Mouse (Mus musculus): ENCODE results near the gene Slc10a7. TPM values are rescaled to one million over a fixed set of nuclear protein-coding genes. Genes with fewer than 3 reads are reported as not detected.

The Slc10a7 gene
- polyA plus RNA-seq, 1 experiment from 2014 or later: 11.3 TPM

- Histone ChIP-seq H3K36me3 (ENCODE audit: control insufficient read depth, insufficient read depth, low read length) (no peaks in the 10 kb centered on the region), H3K4me2 (replicated peaks; ENCODE audit: low read depth, low read length) (no peak overlapping the region), H3K27ac (ENCODE audit: low read depth, low read length) (no peak overlapping the region), H3K9me3 (ENCODE audit: control insufficient read depth, low read length) (no peaks in the 10 kb centered on the region), H3K9ac (ENCODE audit: low read depth, low read length) (no peak overlapping the region), H3K4me3 (ENCODE audit: low read length) (no peak overlapping the region), H3K4me1 (ENCODE audit: control insufficient read depth, insufficient read depth, low read length) (peaks cover 5% of the 10 kb centered on the region; the same call in 1 of the 2 replicates), H3K27me3 (ENCODE audit: control insufficient read depth, insufficient read depth, low read length) (no peaks in the 10 kb centered on the region)
- WGBS: 28% methylated on average over 3 of the region's 3 CpGs
- no peak for ATAC-seq (ENCODE audit: low FRiP score, low TSS enrichment)
Observed at GRCm38 (mm10) chr8:78584863-78585262, 75.7 kb downstream of the Slc10a7 start.

- Histone ChIP-seq H3K36me3 (ENCODE audit: control insufficient read depth, insufficient read depth, low read length) (no peaks in the 10 kb centered on the region), H3K4me2 (replicated peaks; ENCODE audit: low read depth, low read length) (no peak overlapping the region), H3K27ac (ENCODE audit: low read depth, low read length) (0 out of 2 replicates have a peak overlapping the region, but pooled peaks have one; percentile 27), H3K27me3 (ENCODE audit: control insufficient read depth, insufficient read depth, low read length) (no peaks in the 10 kb centered on the region), H3K4me3 (ENCODE audit: low read length) (no peak overlapping the region), H3K4me1 (ENCODE audit: control insufficient read depth, insufficient read depth, low read length) (peaks cover 8% of the 10 kb centered on the region), H3K9ac (ENCODE audit: low read depth, low read length) (no peak overlapping the region), H3K9me3 (ENCODE audit: control insufficient read depth, low read length) (no peaks in the 10 kb centered on the region)
- WGBS: 3% methylated on average over 6 of the region's 6 CpGs
- ATAC-seq (ENCODE audit: low FRiP score, low TSS enrichment): peak; percentile 93
Observed at GRCm38 (mm10) chr8:78595481-78595908, 86.3 kb downstream of the Slc10a7 start.

- WGBS: 22% methylated on average over 3 of the region's 3 CpGs
- no peaks in the 10 kb centered on the region for H3K9me3 ChIP-seq (ENCODE audit: control insufficient read depth, low read length)
- no peak overlapping the region for H3K27ac ChIP-seq (ENCODE audit: low read depth, low read length)
- H3K9ac ChIP-seq (ENCODE audit: low read depth, low read length): no peak overlapping the region
- no peaks in the 10 kb centered on the region for H3K36me3 ChIP-seq (ENCODE audit: control insufficient read depth, insufficient read depth, low read length)
- H3K4me1 ChIP-seq (ENCODE audit: control insufficient read depth, insufficient read depth, low read length): peaks cover 8% of the 10 kb centered on the region
- H3K4me3 ChIP-seq (ENCODE audit: low read length): no peak overlapping the region
- ATAC-seq (ENCODE audit: low FRiP score, low TSS enrichment): peak; percentile 47; the same call in 1 of the 2 replicates
- no peak overlapping the region for H3K4me2 ChIP-seq (replicated peaks; ENCODE audit: low read depth, low read length)
- H3K27me3 ChIP-seq (ENCODE audit: control insufficient read depth, insufficient read depth, low read length): no peaks in the 10 kb centered on the region
Observed at GRCm38 (mm10) chr8:78598237-78598636, 89.1 kb downstream of the Slc10a7 start.

- Histone ChIP-seq H3K36me3 (ENCODE audit: control insufficient read depth, insufficient read depth, low read length) (no peaks in the 10 kb centered on the region), H3K9me3 (ENCODE audit: control insufficient read depth, low read length) (no peaks in the 10 kb centered on the region), H3K4me1 (ENCODE audit: control insufficient read depth, insufficient read depth, low read length) (peaks cover 4% of the 10 kb centered on the region), H3K9ac (ENCODE audit: low read depth, low read length) (no peak overlapping the region), H3K4me3 (ENCODE audit: low read length) (no peak overlapping the region), H3K27me3 (ENCODE audit: control insufficient read depth, insufficient read depth, low read length) (no peaks in the 10 kb centered on the region), H3K4me2 (replicated peaks; ENCODE audit: low read depth, low read length) (no peak overlapping the region), H3K27ac (ENCODE audit: low read depth, low read length) (no peak overlapping the region)
- ATAC-seq (ENCODE audit: low FRiP score, low TSS enrichment): no peak
- WGBS: 98% methylated on average over 5 of the region's 5 CpGs
Observed at GRCm38 (mm10) chr8:78603084-78603483, 93.9 kb downstream of the Slc10a7 start.

- ATAC-seq (ENCODE audit: low FRiP score, low TSS enrichment): no peak
- no peak overlapping the region for H3K27ac ChIP-seq (ENCODE audit: low read depth, low read length)
- H3K4me3 ChIP-seq (ENCODE audit: low read length): no peak overlapping the region
- H3K9me3 ChIP-seq (ENCODE audit: control insufficient read depth, low read length): no peaks in the 10 kb centered on the region
- WGBS: 93% methylated on average over 9 of the region's 9 CpGs
- H3K4me2 ChIP-seq (replicated peaks; ENCODE audit: low read depth, low read length): no peak overlapping the region
- no peaks in the 10 kb centered on the region for H3K4me1 ChIP-seq (ENCODE audit: control insufficient read depth, insufficient read depth, low read length)
- H3K36me3 ChIP-seq (ENCODE audit: control insufficient read depth, insufficient read depth, low read length): no peaks in the 10 kb centered on the region
- H3K9ac ChIP-seq (ENCODE audit: low read depth, low read length): no peak overlapping the region
- H3K27me3 ChIP-seq (ENCODE audit: control insufficient read depth, insufficient read depth, low read length): no peaks in the 10 kb centered on the region
Observed at GRCm38 (mm10) chr8:78604426-78604825, 95.3 kb downstream of the Slc10a7 start.

GRCm38 (mm10) chr8:78609301-78609700 lies 100.2 kb downstream of the Slc10a7 start:
- no peaks in the 10 kb centered on the region for H3K36me3 ChIP-seq (ENCODE audit: control insufficient read depth, insufficient read depth, low read length)
- WGBS: 90% methylated on average over 10 of the region's 10 CpGs
- H3K4me3 ChIP-seq (ENCODE audit: low read length): no peak overlapping the region
- no peaks in the 10 kb centered on the region for H3K27me3 ChIP-seq (ENCODE audit: control insufficient read depth, insufficient read depth, low read length)
- H3K4me2 ChIP-seq (replicated peaks; ENCODE audit: low read depth, low read length): no peak overlapping the region
- H3K27ac ChIP-seq (ENCODE audit: low read depth, low read length): no peak overlapping the region
- H3K9ac ChIP-seq (ENCODE audit: low read depth, low read length): no peak overlapping the region
- no peaks in the 10 kb centered on the region for H3K9me3 ChIP-seq (ENCODE audit: control insufficient read depth, low read length)
- H3K4me1 ChIP-seq (ENCODE audit: control insufficient read depth, insufficient read depth, low read length): no peaks in the 10 kb centered on the region
- ATAC-seq (ENCODE audit: low FRiP score, low TSS enrichment): no peak

- H3K36me3 ChIP-seq (ENCODE audit: control insufficient read depth, insufficient read depth, low read length): no peaks in the 10 kb centered on the region
- no peak overlapping the region for H3K4me3 ChIP-seq (ENCODE audit: low read length)
- 90% methylated on average over 6 of the region's 6 CpGs for WGBS
- no peak for ATAC-seq (ENCODE audit: low FRiP score, low TSS enrichment)
- no peaks in the 10 kb centered on the region for H3K9me3 ChIP-seq (ENCODE audit: control insufficient read depth, low read length)
- H3K27ac ChIP-seq (ENCODE audit: low read depth, low read length): no peak overlapping the region
- H3K9ac ChIP-seq (ENCODE audit: low read depth, low read length): no peak overlapping the region
- no peak overlapping the region for H3K4me2 ChIP-seq (replicated peaks; ENCODE audit: low read depth, low read length)
- H3K27me3 ChIP-seq (ENCODE audit: control insufficient read depth, insufficient read depth, low read length): no peaks in the 10 kb centered on the region
- no peaks in the 10 kb centered on the region for H3K4me1 ChIP-seq (ENCODE audit: control insufficient read depth, insufficient read depth, low read length)
Observed at GRCm38 (mm10) chr8:78611019-78611418, 101.9 kb downstream of the Slc10a7 start.

GRCm38 (mm10) chr8:78622362-78622761 lies 113.2 kb downstream of the Slc10a7 start:
- peaks cover 11% of the 10 kb centered on the region for H3K4me1 ChIP-seq (ENCODE audit: control insufficient read depth, insufficient read depth, low read length)
- no peaks in the 10 kb centered on the region for H3K36me3 ChIP-seq (ENCODE audit: control insufficient read depth, insufficient read depth, low read length)
- no peak overlapping the region for H3K4me2 ChIP-seq (replicated peaks; ENCODE audit: low read depth, low read length)
- no peak for ATAC-seq (ENCODE audit: low FRiP score, low TSS enrichment)
- 66% methylated on average over 4 of the region's 4 CpGs for WGBS
- no peak overlapping the region for H3K27ac ChIP-seq (ENCODE audit: low read depth, low read length)
- no peaks in the 10 kb centered on the region for H3K9me3 ChIP-seq (ENCODE audit: control insufficient read depth, low read length)
- no peak overlapping the region for H3K4me3 ChIP-seq (ENCODE audit: low read length)
- no peak overlapping the region for H3K9ac ChIP-seq (ENCODE audit: low read depth, low read length)
- no peaks in the 10 kb centered on the region for H3K27me3 ChIP-seq (ENCODE audit: control insufficient read depth, insufficient read depth, low read length)

GRCm38 (mm10) chr8:78623972-78624371 lies 114.8 kb downstream of the Slc10a7 start:
- no peak overlapping the region for H3K9ac ChIP-seq (ENCODE audit: low read depth, low read length)
- ATAC-seq (ENCODE audit: low FRiP score, low TSS enrichment): no peak
- H3K4me2 ChIP-seq (replicated peaks; ENCODE audit: low read depth, low read length): no peak overlapping the region
- H3K27me3 ChIP-seq (ENCODE audit: control insufficient read depth, insufficient read depth, low read length): no peaks in the 10 kb centered on the region
- H3K36me3 ChIP-seq (ENCODE audit: control insufficient read depth, insufficient read depth, low read length): no peaks in the 10 kb centered on the region
- WGBS: 66% methylated on average over 5 of the region's 5 CpGs
- peaks cover 11% of the 10 kb centered on the region for H3K4me1 ChIP-seq (ENCODE audit: control insufficient read depth, insufficient read depth, low read length)
- H3K9me3 ChIP-seq (ENCODE audit: control insufficient read depth, low read length): no peaks in the 10 kb centered on the region
- H3K27ac ChIP-seq (ENCODE audit: low read depth, low read length): no peak overlapping the region
- H3K4me3 ChIP-seq (ENCODE audit: low read length): no peak overlapping the region
